Mouse (Mus musculus) cortical plate, adult 2 months (tissue): ENCODE data around the gene 4933427D14Rik.

ENCODE experiments used
- CTCF ChIP-seq: fragments of 200-500 bp; IDR thresholded peaks from 2 replicates; pipeline ENCODE4 v1.5.1; 2011; ENCODE audit warnings: mild to moderate bottlenecking, control low read depth, low read length; ENCODE audit not compliant: insufficient read depth; ENCODE audit errors: extremely low read depth
- POLR2A ChIP-seq: fragments of 200-500 bp; IDR thresholded peaks from 2 replicates; pipeline ENCODE4 v1.6.1; 2011; ENCODE audit warnings: mild to moderate bottlenecking, low read length, control low read depth; ENCODE audit not compliant: insufficient read depth; ENCODE audit errors: extremely low read depth

DNA sequence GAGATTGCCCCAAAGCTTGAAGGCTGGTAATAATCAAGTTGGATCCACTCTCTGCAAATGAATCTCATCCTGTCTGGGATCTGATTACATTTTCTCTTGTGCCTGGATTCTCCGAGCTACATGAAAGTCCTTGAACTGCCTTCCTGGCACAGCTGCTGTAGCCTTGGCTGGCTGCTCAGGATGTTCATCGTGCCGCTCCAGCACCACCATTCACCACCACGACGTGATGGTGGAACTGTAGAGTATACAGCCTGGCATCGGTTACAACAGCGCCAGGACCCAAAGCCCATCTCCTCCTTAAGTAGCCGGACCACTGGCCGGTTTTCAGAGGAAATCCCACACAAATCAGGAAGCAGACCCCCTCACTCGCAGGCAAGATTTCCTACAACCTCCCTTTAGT, 74.2 kb downstream of the 4933427D14Rik start:
- TF ChIP-seq CTCF (no peak), POLR2A (no peak)
